Mouse (Mus musculus): ENCODE measurements at regions not wholly inside any gene's neighbourhood (a gene's known extent, or its start where the extent isn't known, plus 50 kb on each side); places are given as distances from the start of the nearest gene placed in this dataset.

- TF ChIP-seq CTCF (IDR thresholded peaks at IDR 0.05; ENCODE audit: low read depth) = peak; percentile 61
- no peak for TF ChIP-seq EP300 (IDR thresholded peaks at IDR 0.05; ENCODE audit: low read depth)
Measured at GRCm38 (mm10) chr10:43706001-43706988, 128.2 kb downstream of the Cd24a start.
